Mouse (Mus musculus): ENCODE results near the gene Pex26.

GRCm38 (mm10) chr6:121167381-121167975, 16.0 kb upstream of the Pex26 start:
- TF ChIP-seq POLR2A (IDR thresholded peaks at IDR 0.05; ENCODE audit: low read depth, low read length) (no peak), CTCF (conservative IDR thresholded peaks at IDR 0.05; ENCODE audit: insufficient read depth, insufficient read length, low read depth, low read length) (no peak)
